Mouse (Mus musculus) stomach, adult 2 months (tissue): ENCODE results near the gene Rhoq. TPM values are rescaled to one million over a fixed set of nuclear protein-coding genes. Genes with fewer than 3 reads are reported as not detected.

Experiments
- polyA plus RNA-seq: library from polyadenylated mRNA; depleted of rRNA; stranded (reverse); fragments of >200 nt; gene quantifications from 2 replicates; pipeline ENCODE4 v1.2.3, GENCODE M21; 2012; rRNA removed

Rhoq gene
- polyA plus RNA-seq: 4.0 TPM in 2 replicates

GRCm38 (mm10) chr17:86962894-86963585 is at the start of gene Rhoq:
Rhoq (plus strand) TSS chr17:86963082.

GRCm38 (mm10) chr17:86917048-86917447 is 45.8 kb upstream of the Rhoq start, which contains the start of gene Tmem247:
Tmem247 (plus strand) TSS chr17:86917348.

DNA sequence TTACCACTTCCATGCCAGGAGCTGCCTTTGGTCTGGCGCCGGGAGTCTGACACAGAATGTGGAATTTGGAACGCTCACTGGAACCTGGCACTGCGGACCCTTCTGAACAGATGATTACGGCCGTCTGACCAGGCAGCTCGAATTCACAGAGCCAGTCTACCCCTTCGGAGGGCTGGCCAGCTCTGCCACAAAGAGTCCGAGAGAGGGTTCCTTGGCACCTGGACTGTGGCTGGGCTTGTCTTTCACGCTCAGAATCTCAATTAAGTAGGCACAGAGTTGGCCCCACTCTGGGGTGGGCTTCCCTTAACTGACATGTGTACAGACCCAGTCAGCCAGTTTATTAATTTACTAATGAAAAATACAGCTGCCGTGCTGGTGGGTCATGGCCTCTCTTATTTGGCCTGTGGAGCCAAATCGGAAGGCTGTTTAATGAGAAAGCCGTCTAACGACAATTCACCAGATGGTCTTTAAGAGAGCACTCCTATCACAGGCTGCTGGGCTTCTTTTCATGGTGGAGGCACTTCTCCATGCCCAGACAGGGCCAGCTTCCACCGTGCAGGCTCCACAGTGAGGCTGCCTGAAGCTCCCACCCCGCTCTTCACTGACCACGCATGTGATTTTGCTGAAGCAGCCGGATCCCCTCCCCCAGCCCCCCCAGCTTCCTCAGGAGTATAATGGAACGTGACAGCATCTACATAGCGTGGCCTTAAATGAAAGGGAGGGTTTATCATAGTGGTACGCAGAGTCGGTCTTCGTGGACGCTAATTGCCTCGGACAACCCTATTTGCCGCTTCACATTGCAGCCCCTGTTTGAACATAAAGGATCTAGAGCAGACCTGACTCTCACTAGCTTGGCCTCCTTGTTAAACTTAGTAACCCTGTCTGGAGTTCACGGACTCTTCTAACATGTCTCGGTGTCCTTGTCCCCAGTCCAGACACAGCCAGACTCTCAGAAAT is 14.8 kb upstream of the Rhoq start, which contains the start of gene Atp6v1e2:
Gene Atp6v1e2 (minus strand): TSS at position 58 of the 957 bp plus-strand sequence.

GRCm38 (mm10) chr17:87025269-87025949 is 62.5 kb downstream of the Rhoq start, which contains the start of the genes Pigf and Cript:
Pigf (minus strand) TSS chr17:87025406.
Cript (plus strand) TSS chr17:87025550.

Other genes starting within 250 kb of the Rhoq start
- gene Epas1, start 209.4 kb upstream of the Rhoq start, polyA plus RNA-seq: 14.8 and 21.9 TPM in 2 replicates
- not detected in 2 replicates for gene Tmem247, start 45.7 kb upstream of the Rhoq start, polyA plus RNA-seq
- gene Atp6v1e2, start 15.2 kb upstream of the Rhoq start, polyA plus RNA-seq: not detected in 2 replicates
- gene Pigf, start 62.3 kb downstream of the Rhoq start, polyA plus RNA-seq: 1.3 and 2.2 TPM in 2 replicates
- 0.71 and 1.3 TPM in 2 replicates for gene Cript, start 62.5 kb downstream of the Rhoq start, polyA plus RNA-seq
- gene Socs5, start 144.6 kb downstream of the Rhoq start, polyA plus RNA-seq: 2.6 and 3.2 TPM in 2 replicates